Mouse (Mus musculus) limb, embryonic 11.5 days (tissue): ENCODE data around the gene Cfdp1. TPM values are rescaled to one million over a fixed set of nuclear protein-coding genes. Genes with fewer than 3 reads are reported as not detected.

Experiments
- ATAC-seq: fragments of 200-750 bp; cut with Nextera tagmentation; 2 replicates; pipeline ENCODE4 v1.8.0; 2017; ENCODE audit warnings: low read depth; ENCODE audit not compliant: insufficient number of reproducible peaks, low FRiP score, low TSS enrichment
- DNase-seq: peaks from one replicate; pipeline ENCODE4 v3.0.0-alpha.2; 2015; ENCODE audit warnings: low spot score
- H3K27ac ChIP-seq: fragments of 300-500 bp; sonication (generic); replicated peaks from 2 replicates; pipeline ENCODE4 v1.5.1; 2014; ENCODE audit warnings: low read depth, mild to moderate bottlenecking, low read length
- H3K27me3 ChIP-seq: fragments of 300-500 bp; sonication (generic); 2 replicates; pipeline ENCODE4 v1.6.1; 2014; ENCODE audit warnings: mild to moderate bottlenecking, low read length, mixed read lengths; ENCODE audit not compliant: control insufficient read depth, insufficient read depth
- H3K36me3 ChIP-seq: fragments of 300-500 bp; sonication (generic); 2 replicates; pipeline ENCODE4 v1.6.1; 2014; ENCODE audit warnings: mild to moderate bottlenecking, low read length, moderate library complexity, mixed read lengths; ENCODE audit not compliant: control insufficient read depth, insufficient read depth
- H3K4me1 ChIP-seq: fragments of 300-500 bp; sonication (generic); 2 replicates; pipeline ENCODE4 v1.6.1; 2014; ENCODE audit warnings: low read length, mixed read lengths; ENCODE audit not compliant: control insufficient read depth, insufficient read depth
- H3K4me2 ChIP-seq: fragments of 300-500 bp; sonication (generic); 2 replicates; pipeline ENCODE4 v1.6.1; 2014; ENCODE audit warnings: low read depth, mild to moderate bottlenecking, moderate library complexity; ENCODE audit not compliant: severe bottlenecking
- H3K4me3 ChIP-seq: fragments of 300-500 bp; sonication (generic); 2 replicates; pipeline ENCODE4 v1.5.1; 2014; ENCODE audit warnings: low read depth, low read length
- H3K9ac ChIP-seq: fragments of 300-500 bp; sonication (generic); 2 replicates; pipeline ENCODE4 v1.6.1; 2014; ENCODE audit warnings: mild to moderate bottlenecking, low read length
- H3K9me3 ChIP-seq: fragments of 300-500 bp; sonication (generic); 2 replicates; pipeline ENCODE4 v1.6.1; 2016; ENCODE audit warnings: low read length; ENCODE audit not compliant: control insufficient read depth
- WGBS: fragments of 180-500 bp; shearing (Covaris S2); extraction: QIAGEN DNeasy Blood & Tissue Kit; methylation state at CpG from one replicate; pipeline ENCODE4 v1.1.7; 2014; 5-methylcytosine and 5-hydroxymethylcytosine counted together
- polyA plus RNA-seq: library from polyadenylated mRNA; unstranded; fragments of >200 nt; fragmentation: Nextera tagmentation; extraction: Ambion mirVana; gene quantifications from 2 replicates; pipeline ENCODE4 v1.2.1, GENCODE M21; 2014

The Cfdp1 gene
- polyA plus RNA-seq, 1 experiment from 2014 or later, result 268 TPM

GRCm38 (mm10) chr8:111802256-111802655 lies 51.8 kb downstream of the Cfdp1 start:
- DNase-seq, result no peak
- H3K4me2 ChIP-seq, result no peak overlapping the region
- H3K4me3 ChIP-seq, result no peak overlapping the region
- no peaks in the 10 kb centered on the region for H3K9me3 ChIP-seq
- H3K36me3 ChIP-seq, result no peaks in the 10 kb centered on the region
- no peak for ATAC-seq
- H3K9ac ChIP-seq, result no peak overlapping the region
- H3K27me3 ChIP-seq, result no peaks in the 10 kb centered on the region
- peaks cover 3% of the 10 kb centered on the region; the same call in 1 of the 2 replicates for H3K4me1 ChIP-seq
- WGBS, result 74% methylated on average over 7 of the region's 7 CpGs
- no peak overlapping the region for H3K27ac ChIP-seq

DNA sequence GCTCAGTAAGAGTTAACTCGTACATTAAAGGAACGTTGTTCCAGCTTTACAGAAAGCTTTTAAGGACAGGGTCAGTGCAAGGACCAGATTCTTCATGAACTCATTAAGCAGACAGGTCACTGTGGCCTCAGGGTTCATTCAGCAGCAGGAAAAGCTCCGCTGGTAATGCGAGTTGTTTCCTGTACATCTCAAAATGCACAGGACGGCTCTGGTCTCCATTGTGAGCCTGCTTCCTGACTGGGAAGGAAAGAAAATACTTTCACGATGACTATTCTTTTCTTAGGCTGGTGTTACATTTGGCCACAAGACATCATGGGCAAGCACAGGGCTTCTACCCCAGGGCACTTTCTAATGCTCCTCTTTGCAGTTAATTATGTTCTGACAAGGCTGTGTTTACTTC lies 52.6 kb downstream of the Cfdp1 start:
- ATAC-seq (no peak), DNase-seq (peak; percentile 35)
- Histone ChIP-seq H3K9ac (no peak overlapping the region), H3K4me2 (no peak overlapping the region), H3K9me3 (no peaks in the 10 kb centered on the region), H3K27ac (no peak overlapping the region), H3K27me3 (no peaks in the 10 kb centered on the region), H3K36me3 (no peaks in the 10 kb centered on the region), H3K4me1 (peaks cover 3% of the 10 kb centered on the region; the same call in 1 of the 2 replicates), H3K4me3 (no peak overlapping the region)
- WGBS, result 11% methylated on average over 6 of the region's 6 CpGs

GRCm38 (mm10) chr8:111796528-111796927 lies 57.6 kb downstream of the Cfdp1 start:
- ATAC-seq, result no peak
- no peaks in the 10 kb centered on the region for H3K36me3 ChIP-seq
- DNase-seq, result no peak

DNA sequence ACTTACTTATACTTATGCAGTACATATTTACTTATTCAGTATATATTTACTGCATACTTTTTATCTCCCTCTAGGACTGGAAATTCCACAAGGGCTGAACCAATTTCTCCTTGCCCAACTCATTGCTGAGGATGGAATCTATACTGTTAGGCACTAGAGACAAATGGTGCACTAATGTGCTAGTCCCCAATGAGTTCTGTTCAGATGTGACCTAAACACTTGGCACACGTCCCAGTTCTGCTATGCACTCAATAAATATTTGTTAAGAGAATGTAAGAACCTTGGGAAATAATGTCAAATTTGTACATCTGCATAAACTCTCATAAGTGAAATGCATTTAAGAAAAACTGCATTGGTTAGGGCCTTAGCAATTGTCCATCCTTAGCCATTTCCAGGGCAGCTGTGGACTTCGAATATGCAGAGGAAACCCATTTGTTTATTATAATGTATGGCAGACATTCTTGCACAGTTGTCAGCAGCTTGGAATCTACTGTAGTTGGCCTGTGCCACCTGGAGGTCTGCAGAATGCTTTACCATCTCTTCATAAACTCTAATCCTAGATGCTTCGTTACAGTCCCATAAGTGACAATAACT lies 60.7 kb downstream of the Cfdp1 start:
- Histone ChIP-seq H3K9ac (no peak overlapping the region), H3K27ac (no peak overlapping the region), H3K27me3 (no peaks in the 10 kb centered on the region), H3K4me1 (peaks cover 8% of the 10 kb centered on the region), H3K36me3 (no peaks in the 10 kb centered on the region), H3K9me3 (no peaks in the 10 kb centered on the region), H3K4me2 (no peak overlapping the region), H3K4me3 (no peak overlapping the region)
- ATAC-seq (no peak), DNase-seq (no peak)
- WGBS, result 89% methylated on average over 3 of the region's 3 CpGs

More at GRCm38 (mm10) chr8:111796528-111796927, 57.6 kb downstream of the Cfdp1 start:
- no peak overlapping the region for H3K27ac ChIP-seq
- no peak overlapping the region for H3K4me3 ChIP-seq
- H3K4me1 ChIP-seq, result peaks cover 2% of the 10 kb centered on the region; the same call in 1 of the 2 replicates
- H3K27me3 ChIP-seq, result no peaks in the 10 kb centered on the region
- H3K4me2 ChIP-seq, result no peak overlapping the region
- H3K9ac ChIP-seq, result no peak overlapping the region
- 88% methylated on average over 1 of the region's 1 CpGs for WGBS
- no peaks in the 10 kb centered on the region for H3K9me3 ChIP-seq

GRCm38 (mm10) chr8:111789639-111790038 lies 64.5 kb downstream of the Cfdp1 start:
- H3K4me2 ChIP-seq, result no peak overlapping the region
- no peak overlapping the region for H3K4me3 ChIP-seq
- no peak overlapping the region for H3K9ac ChIP-seq
- no peak for ATAC-seq
- no peak overlapping the region for H3K27ac ChIP-seq
- H3K4me1 ChIP-seq, result peaks cover 27% of the 10 kb centered on the region
- H3K27me3 ChIP-seq, result no peaks in the 10 kb centered on the region
- H3K36me3 ChIP-seq, result no peaks in the 10 kb centered on the region
- H3K9me3 ChIP-seq, result no peaks in the 10 kb centered on the region
- DNase-seq, result no peak

- Histone ChIP-seq H3K27ac (peak overlapping the region; percentile 17; the same call in 1 of the 2 replicates), H3K36me3 (no peaks in the 10 kb centered on the region), H3K4me1 (peaks cover 27% of the 10 kb centered on the region), H3K27me3 (no peaks in the 10 kb centered on the region), H3K4me3 (no peak overlapping the region), H3K9me3 (no peaks in the 10 kb centered on the region), H3K9ac (no peak overlapping the region), H3K4me2 (no peak overlapping the region)
- WGBS, result 59% methylated on average over 4 of the region's 4 CpGs
- DNase-seq (no peak), ATAC-seq (no peak)
Measured at GRCm38 (mm10) chr8:111789200-111789599, 64.9 kb downstream of the Cfdp1 start.

GRCm38 (mm10) chr8:111788497-111788896 lies 65.6 kb downstream of the Cfdp1 start:
- ATAC-seq, result no peak
- H3K4me1 ChIP-seq, result peaks cover 27% of the 10 kb centered on the region
- H3K4me3 ChIP-seq, result no peak overlapping the region
- no peak overlapping the region for H3K27ac ChIP-seq
- no peaks in the 10 kb centered on the region for H3K27me3 ChIP-seq
- peak; percentile 41 for DNase-seq
- H3K9ac ChIP-seq, result no peak overlapping the region
- no peaks in the 10 kb centered on the region for H3K36me3 ChIP-seq
- H3K9me3 ChIP-seq, result no peaks in the 10 kb centered on the region
- 26% methylated on average over 3 of the region's 3 CpGs for WGBS
- H3K4me2 ChIP-seq, result no peak overlapping the region

GRCm38 (mm10) chr8:111788085-111788484 lies 66.0 kb downstream of the Cfdp1 start:
- ATAC-seq, result no peak
- WGBS, result 64% methylated on average over 5 of the region's 5 CpGs

GRCm38 (mm10) chr8:111787683-111788082 lies 66.4 kb downstream of the Cfdp1 start:
- Histone ChIP-seq H3K4me3 (no peak overlapping the region), H3K9me3 (no peaks in the 10 kb centered on the region), H3K27me3 (no peaks in the 10 kb centered on the region), H3K4me2 (no peak overlapping the region), H3K36me3 (no peaks in the 10 kb centered on the region), H3K9ac (no peak overlapping the region), H3K27ac (no peak overlapping the region; the same call in 1 of the 2 replicates), H3K4me1 (peaks cover 27% of the 10 kb centered on the region)
- WGBS, result 22% methylated on average over 4 of the region's 4 CpGs
- DNase-seq, result no peak
- ATAC-seq, result no peak

More at GRCm38 (mm10) chr8:111788085-111788484, 66.0 kb downstream of the Cfdp1 start:
- no peak overlapping the region; the same call in 1 of the 2 replicates for H3K27ac ChIP-seq
- H3K4me2 ChIP-seq, result no peak overlapping the region
- H3K9me3 ChIP-seq, result no peaks in the 10 kb centered on the region
- no peak overlapping the region for H3K4me3 ChIP-seq
- no peaks in the 10 kb centered on the region for H3K36me3 ChIP-seq
- H3K9ac ChIP-seq, result no peak overlapping the region
- DNase-seq, result no peak
- H3K4me1 ChIP-seq, result peaks cover 27% of the 10 kb centered on the region
- H3K27me3 ChIP-seq, result no peaks in the 10 kb centered on the region
